Mouse (Mus musculus) midbrain, embryonic 13.5 days (tissue): ENCODE data around the gene Alkbh5. TPM values are rescaled to one million over a fixed set of nuclear protein-coding genes. Genes with fewer than 3 reads are reported as not detected.
"Not testable (repeated sequence)": the region's sequence is repeated elsewhere in the genome, so short reads cannot be mapped to it uniquely, and the experiment has no call there.

Experiments used
- ATAC-seq: fragments of 200-750 bp; cut with Nextera tagmentation; 2 replicates; pipeline ENCODE4 v1.8.0; 2017; ENCODE audit warnings: mild to moderate bottlenecking, moderate TSS enrichment, moderate library complexity
- H3K27ac ChIP-seq: fragments of 300-500 bp; sonication (generic); 2 replicates; pipeline ENCODE4 v1.5.1; 2015; ENCODE audit warnings: inconsistent platforms, mild to moderate bottlenecking, moderate library complexity
- H3K27me3 ChIP-seq: fragments of 300-500 bp; sonication (generic); 2 replicates; pipeline ENCODE4 v1.6.1; 2015; ENCODE audit warnings: mild to moderate bottlenecking, inconsistent platforms
- H3K36me3 ChIP-seq: fragments of 300-500 bp; sonication (generic); 2 replicates; pipeline ENCODE4 v1.6.1; 2015; ENCODE audit warnings: mild to moderate bottlenecking, inconsistent platforms
- H3K4me1 ChIP-seq: fragments of 300-500 bp; sonication (generic); replicated peaks from 2 replicates; pipeline ENCODE4 v1.6.1; 2015; ENCODE audit warnings: inconsistent platforms
- H3K4me2 ChIP-seq: fragments of 300-500 bp; sonication (generic); replicated peaks from 2 replicates; pipeline ENCODE4 v1.6.1; 2015; ENCODE audit warnings: moderate library complexity, mild to moderate bottlenecking, inconsistent platforms
- H3K4me3 ChIP-seq: fragments of 300-500 bp; sonication (generic); replicated peaks from 2 replicates; pipeline ENCODE4 v1.5.1; 2015; ENCODE audit warnings: mild to moderate bottlenecking, inconsistent platforms
- H3K9ac ChIP-seq: fragments of 300-500 bp; sonication (generic); replicated peaks from 2 replicates; pipeline ENCODE4 v1.6.1; 2015; ENCODE audit warnings: mild to moderate bottlenecking, inconsistent platforms
- H3K9me3 ChIP-seq: fragments of 300-500 bp; sonication (generic); 2 replicates; pipeline ENCODE4 v1.6.1; 2016; ENCODE audit warnings: mild to moderate bottlenecking, inconsistent platforms
- WGBS: fragments of 180-500 bp; shearing (Covaris S2); methylation state at CpG from one replicate; pipeline ENCODE4 v1.1.7; 2015; 5-methylcytosine and 5-hydroxymethylcytosine counted together
- polyA plus RNA-seq: library from polyadenylated mRNA; unstranded; fragments of >200 nt; fragmentation: Nextera tagmentation; extraction: Ambion mirVana; gene quantifications from 2 replicates; pipeline ENCODE4 v1.2.1, GENCODE M21; 2015

Alkbh5 gene
- polyA plus RNA-seq, 1 experiment from 2014 or later: 31.0 TPM

DNA sequence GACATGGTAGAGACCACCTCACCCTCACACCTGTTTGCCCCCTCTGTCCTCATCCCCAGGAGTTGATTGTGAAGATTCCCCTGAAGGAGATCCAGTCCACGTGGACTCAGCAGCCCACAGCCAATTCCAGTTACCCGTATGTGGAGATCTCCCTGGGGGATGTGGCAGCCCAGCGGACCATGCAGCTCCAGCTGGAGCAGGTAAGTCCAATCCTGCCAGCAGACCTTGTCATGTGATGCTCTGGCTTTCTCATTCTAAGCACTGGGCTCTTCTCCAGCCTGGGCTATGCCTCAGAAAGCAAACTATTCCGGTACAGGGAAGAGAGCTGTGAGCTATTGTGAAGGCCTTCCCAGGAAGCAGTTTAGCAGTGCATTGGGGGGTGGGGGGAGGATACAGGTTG is 9.7 kb upstream of the Alkbh5 start:
- Histone ChIP-seq H3K27me3 (no peaks in the 10 kb centered on the region), H3K4me3 (no peak overlapping the region), H3K4me2 (no peak overlapping the region), H3K36me3 (no peaks in the 10 kb centered on the region), H3K9ac (no peak overlapping the region), H3K27ac (no peak overlapping the region), H3K4me1 (no peaks in the 10 kb centered on the region), H3K9me3 (no peaks in the 10 kb centered on the region)
- no peak for ATAC-seq
- 70% methylated on average over 4 of the region's 4 CpGs for WGBS

DNA sequence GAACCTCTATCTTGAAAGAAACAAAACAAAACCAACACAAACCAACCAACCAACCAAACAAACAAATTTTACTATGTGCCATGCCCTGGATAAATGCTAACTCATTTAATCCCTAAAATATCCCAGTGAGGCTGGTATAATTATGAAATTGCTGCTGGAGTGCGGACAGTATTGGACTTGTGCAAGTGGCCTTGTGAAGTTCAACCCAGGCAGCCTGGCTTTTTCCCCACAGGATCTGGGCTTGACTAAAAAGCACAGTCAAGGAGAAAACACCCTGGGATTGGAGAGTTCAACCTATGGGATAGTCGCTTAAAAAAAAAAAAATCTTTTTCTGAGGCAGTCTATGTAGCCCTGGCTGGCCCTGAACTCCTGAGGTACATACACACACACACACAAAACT is 505 bp upstream of the Alkbh5 start:
- Histone ChIP-seq H3K4me1 (peaks cover 31% of the 10 kb centered on the region), H3K36me3 (no peaks in the 10 kb centered on the region), H3K9ac (peak overlapping the region; percentile 95), H3K4me3 (no peak overlapping the region), H3K27ac (peak overlapping the region; percentile 99), H3K27me3 (no peaks in the 10 kb centered on the region), H3K9me3 (no peaks in the 10 kb centered on the region), H3K4me2 (peak overlapping the region; percentile 100)
- no peak for ATAC-seq
- 93% methylated on average over 2 of the region's 2 CpGs for WGBS

DNA sequence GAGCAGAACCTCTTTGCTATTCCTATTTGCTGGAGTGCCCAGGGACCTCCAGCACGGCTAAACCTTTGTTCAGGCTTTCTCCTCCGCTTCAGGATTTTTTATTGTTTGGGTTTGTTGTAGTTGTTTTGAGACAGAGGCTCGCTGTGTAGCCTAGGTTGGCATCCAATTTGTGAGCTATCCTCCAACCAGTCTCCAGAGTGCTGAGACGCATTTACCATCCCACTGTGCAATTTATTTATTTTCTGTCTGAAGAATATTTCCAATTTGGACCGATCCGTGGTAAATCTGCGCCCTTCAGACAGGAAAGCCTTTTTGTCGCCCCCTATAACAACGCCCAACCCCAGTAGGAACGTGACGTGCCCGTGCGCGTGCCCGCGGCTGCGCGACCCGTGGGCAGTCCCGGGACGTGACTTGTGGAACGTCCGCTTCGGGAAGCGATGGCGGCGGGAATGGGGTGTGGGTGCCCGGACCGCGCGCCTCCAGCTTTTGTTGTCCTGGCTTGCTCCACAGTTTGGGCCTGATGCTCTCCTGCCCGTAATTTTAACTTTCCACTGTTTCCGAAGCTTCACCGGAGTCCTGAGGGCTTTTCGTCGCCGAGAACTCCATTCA is 782 bp downstream of the Alkbh5 start:
- H3K4me2 ChIP-seq: peak overlapping the region; percentile 100
- H3K36me3 ChIP-seq: no peaks in the 10 kb centered on the region
- peak overlapping the region; percentile 95 for H3K9ac ChIP-seq
- H3K9me3 ChIP-seq: no peaks in the 10 kb centered on the region
- peak overlapping the region; percentile 99 for H3K27ac ChIP-seq
- WGBS: under 1% methylated on average over 37 of the region's 37 CpGs
- H3K4me3 ChIP-seq: peak overlapping the region; percentile 90
- no peaks in the 10 kb centered on the region for H3K27me3 ChIP-seq
- H3K4me1 ChIP-seq: peaks cover 44% of the 10 kb centered on the region
- peak; percentile 77 for ATAC-seq

DNA sequence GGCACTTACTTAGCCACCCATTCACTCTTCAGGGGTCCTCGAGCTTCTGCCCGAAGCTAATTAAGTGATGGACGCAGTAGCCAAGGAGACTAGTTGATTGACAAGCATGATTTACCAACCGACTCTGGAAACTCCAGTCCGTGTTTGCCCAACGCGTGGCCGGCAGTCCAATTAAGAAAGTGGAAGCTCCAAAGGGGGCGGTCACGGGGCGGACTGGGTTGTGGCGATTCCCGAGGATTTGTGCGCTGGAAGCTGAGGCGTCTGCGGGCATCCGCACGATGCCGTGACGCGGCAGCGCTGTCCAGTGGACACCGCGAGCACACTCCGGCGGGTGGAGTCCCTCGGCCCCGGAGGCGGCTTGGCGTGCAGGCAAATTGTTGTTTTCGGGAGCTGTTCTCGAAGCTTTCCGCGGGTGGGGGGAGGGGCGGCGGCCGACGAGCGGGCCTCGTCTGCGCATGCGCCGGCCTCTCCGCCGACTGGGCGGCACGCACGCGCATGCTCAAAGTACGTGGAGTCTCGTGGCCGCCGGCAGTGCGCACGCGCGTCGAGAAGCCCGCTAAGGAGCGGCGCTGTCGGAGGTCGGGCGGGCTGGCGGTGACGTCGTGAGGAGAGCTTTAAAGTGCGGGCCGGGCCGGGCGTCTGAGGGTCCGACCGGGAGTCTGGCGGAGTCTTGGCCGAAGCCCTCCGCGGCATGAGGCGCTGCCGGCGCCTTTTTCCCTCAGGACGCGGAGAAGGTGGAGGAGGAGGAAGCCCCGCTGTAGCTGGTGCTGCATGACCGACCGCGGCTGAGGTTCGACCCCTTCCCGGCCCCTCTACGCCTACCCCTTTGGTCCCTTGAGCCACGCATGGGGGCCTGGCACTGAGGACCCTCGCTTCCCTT is 1.5 kb downstream of the Alkbh5 start:
- ATAC-seq: peak; percentile 92
- under 1% methylated on average over 85 of the region's 91 CpGs for WGBS
- no peaks in the 10 kb centered on the region for H3K9me3 ChIP-seq

DNA sequence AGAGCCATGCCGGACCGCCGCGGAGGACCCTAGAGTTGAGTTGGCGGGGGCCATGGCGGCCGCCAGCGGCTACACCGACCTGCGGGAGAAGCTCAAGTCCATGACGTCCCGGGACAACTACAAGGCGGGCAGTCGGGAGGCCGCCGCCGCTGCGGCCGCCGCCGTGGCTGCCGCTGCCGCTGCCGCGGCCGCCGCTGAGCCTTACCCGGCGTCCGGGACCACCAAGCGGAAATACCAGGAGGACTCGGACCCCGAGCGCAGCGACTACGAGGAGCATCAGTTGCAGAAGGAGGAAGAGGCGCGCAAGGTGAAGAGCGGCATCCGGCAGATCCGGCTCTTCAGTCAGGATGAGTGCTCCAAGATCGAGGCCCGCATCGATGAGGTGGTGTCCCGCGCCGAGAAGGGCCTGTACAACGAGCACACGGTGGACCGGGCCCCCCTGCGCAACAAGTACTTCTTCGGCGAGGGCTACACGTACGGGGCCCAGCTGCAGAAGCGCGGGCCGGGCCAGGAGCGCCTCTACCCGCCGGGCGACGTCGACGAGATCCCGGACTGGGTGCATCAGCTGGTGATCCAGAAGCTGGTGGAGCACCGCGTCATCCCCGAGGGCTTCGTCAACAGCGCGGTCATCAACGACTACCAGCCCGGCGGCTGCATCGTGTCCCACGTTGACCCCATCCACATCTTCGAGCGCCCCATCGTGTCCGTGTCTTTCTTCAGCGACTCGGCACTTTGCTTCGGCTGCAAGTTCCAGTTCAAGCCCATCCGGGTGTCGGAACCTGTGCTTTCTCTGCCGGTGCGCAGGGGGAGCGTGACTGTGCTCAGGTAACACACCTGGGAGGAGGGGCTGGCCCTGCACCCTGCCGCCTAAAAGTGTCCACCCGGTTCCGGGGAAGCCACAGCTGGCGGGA is 2.4 kb downstream of the Alkbh5 start:
- ATAC-seq: no peak
- Histone ChIP-seq H3K9ac (peak overlapping the region; percentile 95), H3K4me2 (peak overlapping the region; percentile 100), H3K4me1 (peaks cover 59% of the 10 kb centered on the region), H3K27me3 (no peaks in the 10 kb centered on the region), H3K27ac (peak overlapping the region; percentile 99), H3K36me3 (peaks cover 5% of the 10 kb centered on the region; the same call in 1 of the 2 replicates), H3K9me3 (no peaks in the 10 kb centered on the region), H3K4me3 (peak overlapping the region; percentile 90)
- WGBS: under 1% methylated on average over 93 of the region's 93 CpGs

More for the DNA sequence above, 1.5 kb downstream of the Alkbh5 start:
- no peaks in the 10 kb centered on the region for H3K27me3 ChIP-seq
- peaks cover 4% of the 10 kb centered on the region; the same call in 1 of the 2 replicates for H3K36me3 ChIP-seq
- peak overlapping the region; percentile 90 for H3K4me3 ChIP-seq
- peak overlapping the region; percentile 95 for H3K9ac ChIP-seq
- H3K4me2 ChIP-seq: peak overlapping the region; percentile 100
- H3K27ac ChIP-seq: peak overlapping the region; percentile 99
- H3K4me1 ChIP-seq: peaks cover 51% of the 10 kb centered on the region

DNA sequence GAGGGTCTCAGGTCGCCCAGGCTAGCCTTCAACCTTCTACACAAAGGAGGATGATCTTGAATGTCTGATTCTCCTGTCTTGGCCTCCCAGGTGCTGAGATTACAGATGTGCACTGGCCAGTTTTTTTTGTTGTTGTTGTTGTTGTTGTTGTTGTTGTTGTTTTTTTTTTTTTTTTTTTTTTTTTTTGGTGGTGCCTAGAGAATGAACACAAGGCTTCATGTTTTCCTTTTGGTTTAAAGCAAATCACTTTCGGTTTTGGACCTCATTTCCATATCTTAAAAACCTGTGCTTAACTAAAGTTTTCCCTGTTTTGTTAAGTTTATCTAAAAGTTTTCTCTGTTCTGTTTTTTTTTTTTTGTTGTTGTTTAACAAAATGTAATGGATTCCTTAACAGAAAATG is 3.4 kb downstream of the Alkbh5 start:
- Histone ChIP-seq H3K9me3 (no peaks in the 10 kb centered on the region), H3K27ac (no peak overlapping the region), H3K27me3 (no peaks in the 10 kb centered on the region), H3K36me3 (peaks cover 5% of the 10 kb centered on the region; the same call in 1 of the 2 replicates), H3K4me3 (peak overlapping the region; percentile 90), H3K9ac (peak overlapping the region; percentile 95), H3K4me2 (peak overlapping the region; percentile 100), H3K4me1 (peaks cover 68% of the 10 kb centered on the region)
- no peak for ATAC-seq
- 6% methylated on average over 2 of the region's 2 CpGs for WGBS

DNA sequence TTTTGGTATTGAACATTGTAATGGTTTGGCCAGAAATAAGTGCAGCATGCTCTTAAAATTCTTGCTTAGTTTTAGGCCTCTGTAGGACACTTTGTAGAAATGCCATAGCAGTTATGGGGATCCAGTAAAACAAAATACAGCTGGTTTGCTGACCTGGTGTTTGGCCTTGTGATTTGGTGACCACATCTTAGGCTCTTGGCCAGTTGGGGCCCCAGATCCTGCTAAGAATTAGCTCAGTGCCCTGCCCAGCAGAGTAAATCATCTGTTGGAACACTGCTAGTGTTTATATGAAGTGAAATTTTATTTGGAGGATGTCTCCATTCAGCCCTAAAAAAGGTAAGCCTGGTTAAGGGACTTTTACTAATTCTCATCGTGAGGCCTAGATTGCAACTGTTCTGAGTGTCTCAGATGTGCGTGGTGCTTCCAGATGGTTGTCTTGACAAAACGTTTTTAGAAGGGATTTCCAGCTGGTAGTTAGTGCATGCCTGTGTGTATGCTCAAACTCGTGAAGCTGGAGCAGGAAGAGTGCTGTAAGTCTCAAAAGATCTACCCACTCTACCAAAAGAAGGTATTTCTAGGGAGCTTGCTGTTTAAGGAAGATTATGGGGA is 3.9 kb downstream of the Alkbh5 start:
- H3K9me3 ChIP-seq: no peaks in the 10 kb centered on the region
- H3K27me3 ChIP-seq: no peaks in the 10 kb centered on the region
- H3K4me2 ChIP-seq: peak overlapping the region; percentile 74
- peak overlapping the region; percentile 55 for H3K9ac ChIP-seq
- H3K4me1 ChIP-seq: peaks cover 73% of the 10 kb centered on the region
- ATAC-seq: no peak
- no peak overlapping the region for H3K27ac ChIP-seq
- peaks cover 5% of the 10 kb centered on the region; the same call in 1 of the 2 replicates for H3K36me3 ChIP-seq
- 10% methylated on average over 4 of the region's 4 CpGs for WGBS
- H3K4me3 ChIP-seq: peak overlapping the region; percentile 90

DNA sequence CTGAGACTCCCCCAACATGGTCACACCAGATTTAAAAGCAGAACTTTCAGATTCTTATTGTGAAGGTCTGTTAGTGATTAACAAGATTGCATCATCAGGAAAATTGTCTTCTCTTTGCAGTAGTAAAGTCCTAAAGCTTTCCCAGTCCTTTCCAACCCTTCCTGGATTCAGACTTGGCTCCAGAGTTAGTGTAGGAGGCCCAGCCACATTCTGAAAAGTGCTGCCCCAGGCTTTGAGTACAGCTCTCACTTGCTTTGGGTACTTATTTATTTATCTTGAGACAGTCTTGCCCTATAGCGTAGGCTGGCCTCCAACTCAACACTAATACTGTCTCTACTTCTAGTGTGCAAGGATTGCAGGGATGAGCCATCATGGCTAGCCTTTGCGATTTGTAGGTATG is 4.6 kb downstream of the Alkbh5 start:
- ATAC-seq: no peak

DNA sequence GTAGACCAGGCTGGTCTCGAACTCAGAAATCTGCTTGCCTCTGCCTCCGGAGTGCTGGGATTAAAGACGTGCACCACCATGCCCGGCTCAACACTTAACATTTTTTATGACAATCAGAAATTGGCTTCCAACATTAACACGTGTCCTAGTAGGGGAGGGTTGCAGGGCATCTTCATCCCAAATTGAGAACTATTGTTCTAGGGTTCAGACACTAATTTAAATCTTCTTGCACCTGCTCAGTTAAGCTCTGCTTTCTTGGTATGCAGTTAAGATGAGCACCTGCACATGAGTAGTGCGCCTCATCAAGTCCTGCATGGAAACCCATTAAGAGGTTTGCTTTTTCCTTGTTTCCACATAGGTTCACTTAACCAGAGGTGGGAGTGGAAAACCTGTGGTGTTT is 5.7 kb downstream of the Alkbh5 start:
- Histone ChIP-seq H3K27me3 (no peaks in the 10 kb centered on the region), H3K36me3 (peaks cover 6% of the 10 kb centered on the region; the same call in 1 of the 2 replicates), H3K27ac (no peak overlapping the region), H3K4me1 (peaks cover 67% of the 10 kb centered on the region), H3K9ac (no peak overlapping the region), H3K4me3 (no peak overlapping the region), H3K4me2 (peak overlapping the region; percentile 74; the same call in 1 of the 2 replicates), H3K9me3 (no peaks in the 10 kb centered on the region)
- ATAC-seq: no peak
- WGBS: 86% methylated on average over 6 of the region's 6 CpGs

More for the DNA sequence above, 4.6 kb downstream of the Alkbh5 start:
- peaks cover 5% of the 10 kb centered on the region; the same call in 1 of the 2 replicates for H3K36me3 ChIP-seq
- no peaks in the 10 kb centered on the region for H3K27me3 ChIP-seq
- no peaks in the 10 kb centered on the region for H3K9me3 ChIP-seq
- WGBS: 77% methylated on average over 2 of the region's 2 CpGs
- H3K4me2 ChIP-seq: peak overlapping the region; percentile 74
- H3K27ac ChIP-seq: no peak overlapping the region
- peaks cover 74% of the 10 kb centered on the region for H3K4me1 ChIP-seq
- peak overlapping the region; percentile 90 for H3K4me3 ChIP-seq
- H3K9ac ChIP-seq: peak overlapping the region; percentile 55

DNA sequence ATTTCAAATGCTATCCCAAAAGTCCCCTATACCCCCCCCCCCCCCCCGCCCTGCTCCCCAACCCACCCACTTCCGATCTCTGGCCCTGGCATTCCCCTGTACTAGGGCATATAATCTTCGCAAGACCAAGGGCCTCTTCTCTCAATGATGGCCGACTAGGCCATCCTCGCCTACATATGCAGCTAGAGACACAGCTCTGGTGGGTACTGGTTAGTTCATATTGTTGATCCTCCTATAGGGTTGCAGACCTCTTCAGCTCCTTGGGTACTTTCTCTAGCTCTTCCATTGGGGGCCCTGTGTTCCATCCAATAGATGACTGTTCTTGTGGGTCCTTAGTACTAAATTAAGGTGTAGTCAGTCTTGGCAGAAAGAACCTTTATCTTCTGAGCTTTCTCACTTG is 7.0 kb downstream of the Alkbh5 start:
- not testable (repeated sequence) for H3K27me3 ChIP-seq, H3K9ac ChIP-seq, ATAC-seq, H3K4me3 ChIP-seq, H3K4me2 ChIP-seq, H3K9me3 ChIP-seq
- 95% methylated on average over 5 of the region's 5 CpGs for WGBS
- H3K36me3 ChIP-seq: peaks cover 20% of the 10 kb centered on the region
- H3K27ac ChIP-seq: 0 out of 2 replicates have a peak overlapping the region, but pooled peaks have one; percentile 19
- H3K4me1 ChIP-seq: peaks cover 67% of the 10 kb centered on the region

DNA sequence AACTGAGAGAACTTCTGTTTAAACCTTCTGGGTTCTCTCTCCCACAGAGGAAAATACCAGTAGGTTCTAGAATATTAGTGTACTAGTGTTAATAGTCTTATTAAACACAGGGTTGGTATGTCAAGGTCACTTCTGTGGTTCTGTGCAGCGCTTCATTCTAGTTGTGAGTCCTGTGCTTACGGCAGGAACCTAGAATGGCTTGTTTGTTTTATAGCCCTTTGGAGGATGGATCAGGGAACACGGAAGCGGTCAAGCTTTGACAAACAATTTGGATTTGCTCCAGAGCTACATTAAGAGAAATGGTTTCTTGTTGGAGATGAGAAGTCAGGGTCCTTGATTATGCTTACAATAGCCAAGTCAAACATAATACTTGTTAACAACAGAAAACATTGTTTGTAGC is 9.3 kb downstream of the Alkbh5 start:
- Histone ChIP-seq H3K27ac (no peak overlapping the region), H3K27me3 (no peaks in the 10 kb centered on the region), H3K9me3 (no peaks in the 10 kb centered on the region), H3K36me3 (peaks cover 41% of the 10 kb centered on the region), H3K4me3 (no peak overlapping the region), H3K9ac (no peak overlapping the region), H3K4me1 (peaks cover 51% of the 10 kb centered on the region), H3K4me2 (no peak overlapping the region)
- WGBS: 81% methylated on average over 4 of the region's 4 CpGs
- no peak for ATAC-seq
